Mouse (Mus musculus): ENCODE results near the gene Atxn7. TPM values are rescaled to one million over a fixed set of nuclear protein-coding genes. Genes with fewer than 3 reads are reported as not detected.
A peak's percentile ranks its signal among the peaks of the same experiment; 100 is the strongest.

Atxn7 gene
- polyA plus RNA-seq (2015; fragmentation: Nextera tagmentation; extraction: Ambion mirVana), result 3.4 and 4.4 TPM in 2 replicates

DNA sequence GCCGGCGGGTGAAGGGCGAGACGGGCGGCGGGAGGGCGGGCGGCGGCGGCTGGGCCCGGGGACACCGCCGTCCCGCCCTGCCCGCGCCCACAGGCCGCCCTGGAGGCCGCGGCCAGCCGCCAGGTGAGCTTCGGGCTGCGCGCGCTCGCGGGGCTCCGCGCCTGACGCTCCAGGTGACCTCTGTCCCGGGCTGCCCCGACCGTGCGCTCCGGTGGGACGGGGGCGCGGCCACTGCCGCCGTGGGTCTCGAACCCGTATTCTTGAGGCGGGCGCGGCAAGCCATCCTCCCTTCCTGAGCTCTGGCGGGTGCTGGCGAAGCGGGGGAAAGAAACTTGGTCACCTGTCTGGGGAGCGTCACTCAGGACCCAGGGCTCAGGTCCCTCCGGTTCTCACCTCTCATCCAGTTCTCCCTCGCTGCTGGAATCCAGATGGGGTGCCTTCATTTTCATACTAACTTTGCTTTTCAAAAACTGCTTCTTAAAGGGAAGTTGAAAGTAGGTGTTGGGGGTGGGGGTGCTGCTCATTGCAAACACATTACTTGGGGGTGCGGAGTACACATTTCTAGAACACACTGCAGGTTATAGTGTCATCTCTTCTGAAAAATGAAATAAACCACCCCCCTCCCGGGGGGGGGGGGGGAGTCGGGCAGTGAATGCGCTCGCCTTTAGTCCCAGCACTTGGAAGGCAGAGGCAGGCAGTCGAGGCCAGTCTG, at the start of gene Atxn7, which contains the start of gene Thoc7:
TSS of gene Atxn7 (plus strand) at position 40 of the 712 bp plus-strand sequence.
TSS of gene Thoc7 (minus strand) at position 452 of the 712 bp plus-strand sequence.
- Histone ChIP-seq H3K27ac (ENCODE audit: low read length) (peak within 1 kb of the TSS; percentile 90), H3K4me3 (ENCODE audit: low read length) (peak within 1 kb of the TSS; percentile 88), H3K36me3 (ENCODE audit: insufficient read depth, low read length) (no peaks in the 10 kb centered on the region), H3K4me1 (ENCODE audit: insufficient read depth, low read length) (peaks cover 15% of the 10 kb centered on the region), H3K9me3 (ENCODE audit: low read length) (no peaks in the 10 kb centered on the region), H3K9ac (replicated peaks; ENCODE audit: low read length) (peak within 1 kb of the TSS; percentile 99), H3K27me3 (ENCODE audit: insufficient read depth, low read length) (no peaks in the 10 kb centered on the region), H3K4me2 (replicated peaks; ENCODE audit: low read depth, low read length) (peak within 1 kb of the TSS; percentile 63)
- ATAC-seq (ENCODE audit: low FRiP score, low TSS enrichment), result peak; percentile 65
- 4% methylated on average over 45 of the region's 56 CpGs for WGBS

DNA sequence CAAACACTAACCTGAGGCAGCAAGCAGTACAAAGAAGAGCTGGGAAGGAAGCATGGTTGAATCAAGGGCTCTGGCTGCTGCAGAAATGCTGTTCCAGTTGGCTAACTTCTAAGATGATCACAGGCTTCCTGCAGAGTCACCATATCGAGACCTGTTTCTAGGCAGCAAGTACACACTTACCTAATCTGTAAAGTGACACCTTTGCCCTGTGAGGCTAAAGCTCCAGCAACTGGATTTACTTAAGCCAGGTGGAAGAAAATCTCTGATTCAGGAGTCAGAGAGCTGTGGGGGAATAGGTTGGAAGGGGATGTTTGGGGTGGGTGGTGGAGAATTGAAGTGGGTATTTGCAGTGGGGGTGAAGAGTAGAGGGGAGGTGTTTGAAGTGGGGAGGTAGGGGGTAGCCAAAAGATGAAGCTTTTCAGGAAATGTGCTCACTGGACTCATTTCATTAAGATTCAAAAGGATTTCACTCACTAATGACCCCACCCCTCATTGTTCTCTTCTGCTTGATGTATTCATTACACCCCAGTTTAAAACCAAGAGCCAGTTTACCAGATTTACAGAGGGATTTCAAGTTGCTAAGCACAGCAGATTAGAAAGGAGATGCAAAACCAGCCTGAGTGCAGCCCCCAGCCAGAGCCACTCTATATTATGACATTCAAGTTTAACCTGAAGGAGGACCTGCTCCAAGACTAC, 46.7 kb upstream of the Atxn7 start, which contains the start of gene Gm281:
TSS of gene Gm281 (minus strand) at position 92 of the 696 bp plus-strand sequence.
- ATAC-seq (ENCODE audit: low FRiP score, low TSS enrichment), result no peak
- no peak within 1 kb of the TSS for H3K4me2 ChIP-seq (replicated peaks; ENCODE audit: low read depth, low read length)
- H3K27me3 ChIP-seq (ENCODE audit: insufficient read depth, low read length), result no peaks in the 10 kb centered on the region
- no peak within 1 kb of the TSS for H3K4me3 ChIP-seq (ENCODE audit: low read length)
- whole genome bisulfite sequencing, result 16% methylated on average over 1 of the region's 1 CpGs
- H3K9me3 ChIP-seq (ENCODE audit: low read length), result no peaks in the 10 kb centered on the region
- no peaks in the 10 kb centered on the region for H3K4me1 ChIP-seq (ENCODE audit: insufficient read depth, low read length)
- no peak within 1 kb of the TSS for H3K9ac ChIP-seq (replicated peaks; ENCODE audit: low read length)
- H3K36me3 ChIP-seq (ENCODE audit: insufficient read depth, low read length), result no peaks in the 10 kb centered on the region
- no peak within 1 kb of the TSS for H3K27ac ChIP-seq (ENCODE audit: low read length)

DNA sequence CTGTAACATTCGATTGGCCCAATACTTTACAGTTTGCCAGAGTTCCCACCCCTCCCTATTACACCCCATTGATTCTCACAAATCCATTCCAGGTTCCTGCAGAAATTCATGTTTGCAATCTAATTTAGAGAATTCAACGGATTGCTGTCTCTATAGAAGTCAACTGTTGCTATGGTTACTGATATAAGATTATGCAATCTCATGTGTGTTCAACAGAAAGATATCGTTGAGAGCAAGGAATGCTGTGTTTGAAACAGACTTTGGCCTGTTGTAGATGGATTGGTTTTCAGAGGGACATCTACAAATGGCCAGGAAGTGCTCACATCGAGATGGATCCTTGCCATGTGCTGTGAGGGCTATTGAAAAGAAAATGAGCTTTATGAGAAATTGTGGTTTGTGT, 46.0 kb upstream of the Atxn7 start:
- Histone ChIP-seq H3K27me3 (ENCODE audit: insufficient read depth, low read length) (no peaks in the 10 kb centered on the region), H3K36me3 (ENCODE audit: insufficient read depth, low read length) (no peaks in the 10 kb centered on the region), H3K4me3 (ENCODE audit: low read length) (no peak overlapping the region), H3K4me1 (ENCODE audit: insufficient read depth, low read length) (no peaks in the 10 kb centered on the region), H3K9me3 (ENCODE audit: low read length) (no peaks in the 10 kb centered on the region), H3K9ac (replicated peaks; ENCODE audit: low read length) (no peak overlapping the region), H3K27ac (ENCODE audit: low read length) (no peak overlapping the region), H3K4me2 (replicated peaks; ENCODE audit: low read depth, low read length) (no peak overlapping the region)
- WGBS, result 86% methylated on average over 4 of the region's 4 CpGs
- no peak for ATAC-seq (ENCODE audit: low FRiP score, low TSS enrichment)

DNA sequence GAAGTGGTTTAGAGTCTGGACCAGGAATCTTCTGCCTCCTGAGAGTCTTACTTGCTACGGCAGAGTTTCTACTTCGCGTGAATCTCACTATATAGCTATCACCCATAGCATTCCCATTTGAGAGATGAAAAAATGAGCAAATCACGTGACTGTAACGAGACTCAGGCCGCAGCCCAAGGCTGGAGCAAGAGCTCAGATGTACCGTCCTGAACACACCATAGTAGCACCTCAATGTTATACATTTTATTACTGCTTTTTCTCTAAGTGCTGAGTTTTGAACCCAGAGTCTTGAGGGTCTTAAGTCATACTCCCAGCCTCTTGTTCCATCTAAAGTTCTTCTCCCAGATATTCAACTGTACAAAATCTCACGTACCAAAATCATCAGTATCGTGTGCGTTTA, 44.0 kb upstream of the Atxn7 start:
- no peak overlapping the region for H3K4me2 ChIP-seq (replicated peaks; ENCODE audit: low read depth, low read length)
- no peaks in the 10 kb centered on the region for H3K9me3 ChIP-seq (ENCODE audit: low read length)
- H3K9ac ChIP-seq (replicated peaks; ENCODE audit: low read length), result no peak overlapping the region
- H3K4me3 ChIP-seq (ENCODE audit: low read length), result no peak overlapping the region
- H3K27me3 ChIP-seq (ENCODE audit: insufficient read depth, low read length), result no peaks in the 10 kb centered on the region
- 88% methylated on average over 10 of the region's 10 CpGs for WGBS
- H3K27ac ChIP-seq (ENCODE audit: low read length), result no peak overlapping the region
- no peaks in the 10 kb centered on the region for H3K4me1 ChIP-seq (ENCODE audit: insufficient read depth, low read length)
- no peaks in the 10 kb centered on the region for H3K36me3 ChIP-seq (ENCODE audit: insufficient read depth, low read length)
- ATAC-seq (ENCODE audit: low FRiP score, low TSS enrichment), result no peak

DNA sequence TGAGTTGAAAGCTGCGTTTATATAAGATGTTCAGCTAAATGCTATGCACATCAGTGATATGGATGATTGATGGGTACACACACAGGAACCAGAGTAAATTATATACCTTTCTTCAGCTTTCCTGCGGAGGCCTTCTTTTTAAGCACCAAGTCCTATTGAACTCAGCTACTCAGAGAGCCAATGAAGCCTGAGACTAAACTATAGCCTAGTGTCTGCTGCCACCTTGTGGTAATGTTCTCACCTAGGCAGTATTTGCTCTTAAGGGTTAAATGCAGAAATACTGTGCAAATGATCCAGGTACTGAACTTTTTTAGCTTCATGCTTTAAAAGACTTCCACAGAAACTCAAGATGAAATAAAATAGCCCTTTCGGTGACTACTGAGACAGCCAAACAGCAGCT, 43.6 kb upstream of the Atxn7 start:
- no peaks in the 10 kb centered on the region for H3K27me3 ChIP-seq (ENCODE audit: insufficient read depth, low read length)
- H3K36me3 ChIP-seq (ENCODE audit: insufficient read depth, low read length), result no peaks in the 10 kb centered on the region
- 32% methylated on average over 3 of the region's 3 CpGs for WGBS
- H3K9ac ChIP-seq (replicated peaks; ENCODE audit: low read length), result no peak overlapping the region
- no peak overlapping the region for H3K4me3 ChIP-seq (ENCODE audit: low read length)
- peak; percentile 84; the same call in 1 of the 2 replicates for ATAC-seq (ENCODE audit: low FRiP score, low TSS enrichment)
- no peaks in the 10 kb centered on the region for H3K4me1 ChIP-seq (ENCODE audit: insufficient read depth, low read length)
- H3K4me2 ChIP-seq (replicated peaks; ENCODE audit: low read depth, low read length), result no peak overlapping the region
- no peaks in the 10 kb centered on the region for H3K9me3 ChIP-seq (ENCODE audit: low read length)
- no peak overlapping the region for H3K27ac ChIP-seq (ENCODE audit: low read length)

DNA sequence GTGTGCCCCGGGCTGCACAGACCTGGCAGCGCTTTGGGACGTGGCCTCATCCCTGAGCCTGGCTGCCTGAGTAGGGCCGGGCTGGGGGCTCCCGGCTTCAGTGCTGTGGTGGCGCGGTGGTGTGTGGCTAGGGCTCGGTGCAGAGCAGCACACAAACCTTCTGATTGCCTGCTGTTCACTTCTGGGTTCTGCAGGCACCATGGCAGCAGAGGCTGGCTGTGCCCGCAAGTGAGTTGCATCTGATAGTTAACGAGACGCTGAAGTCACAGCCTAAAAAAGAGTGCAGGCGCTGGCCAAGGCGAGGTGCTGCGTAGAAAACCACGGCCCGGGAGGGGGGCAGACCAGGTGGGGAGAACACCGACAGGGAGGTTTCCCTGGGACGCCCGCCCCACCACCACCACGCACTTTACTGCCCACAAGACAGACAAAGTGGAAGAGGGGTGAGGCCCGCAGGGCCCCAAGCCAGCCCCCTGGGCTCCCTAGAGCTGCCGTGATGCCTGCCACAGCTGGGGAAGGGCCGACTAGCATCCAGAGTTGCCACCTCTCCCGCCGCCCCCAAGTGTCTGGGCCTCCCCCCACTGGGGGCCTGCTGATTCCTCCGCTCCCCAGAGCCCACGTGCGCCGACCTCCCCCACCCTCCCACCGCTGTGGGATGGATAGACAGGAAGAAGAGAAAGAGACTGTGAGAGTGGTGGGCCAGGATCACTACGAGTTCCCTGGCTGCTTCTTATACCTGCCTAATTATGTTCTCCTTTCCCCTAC, 27.8 kb upstream of the Atxn7 start:
- Histone ChIP-seq H3K4me3 (ENCODE audit: low read length) (peak overlapping the region; percentile 38), H3K36me3 (ENCODE audit: insufficient read depth, low read length) (no peaks in the 10 kb centered on the region), H3K27me3 (ENCODE audit: insufficient read depth, low read length) (no peaks in the 10 kb centered on the region), H3K4me2 (replicated peaks; ENCODE audit: low read depth, low read length) (peak overlapping the region; percentile 62), H3K9ac (replicated peaks; ENCODE audit: low read length) (peak overlapping the region; percentile 47), H3K4me1 (ENCODE audit: insufficient read depth, low read length) (no peaks in the 10 kb centered on the region), H3K27ac (ENCODE audit: low read length) (no peak overlapping the region), H3K9me3 (ENCODE audit: low read length) (peaks cover 10% of the 10 kb centered on the region)
- peak; percentile 73 for ATAC-seq (ENCODE audit: low FRiP score, low TSS enrichment)
- WGBS, result 31% methylated on average over 31 of the region's 31 CpGs

DNA sequence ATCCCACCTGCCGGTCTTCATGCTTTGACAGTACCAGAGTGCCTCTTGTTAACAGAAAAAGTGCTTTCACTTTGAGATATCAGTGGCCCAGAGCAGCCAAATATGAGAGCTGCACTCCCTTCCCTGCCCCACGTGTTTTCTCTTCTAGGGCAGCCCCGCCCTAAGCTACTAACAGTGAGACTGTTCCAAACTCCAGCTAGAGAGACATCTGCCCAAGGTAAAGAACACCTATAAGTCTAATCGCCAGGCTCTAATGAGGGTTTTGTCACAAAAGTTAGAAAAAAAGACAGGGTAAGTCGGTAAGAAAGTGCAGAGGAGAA, 27.2 kb upstream of the Atxn7 start:
- Histone ChIP-seq H3K4me3 (ENCODE audit: low read length) (0 out of 2 replicates have a peak overlapping the region, but pooled peaks have one; percentile 38), H3K27ac (ENCODE audit: low read length) (no peak overlapping the region), H3K4me1 (ENCODE audit: insufficient read depth, low read length) (no peaks in the 10 kb centered on the region), H3K4me2 (replicated peaks; ENCODE audit: low read depth, low read length) (peak overlapping the region; percentile 62; the same call in 1 of the 2 replicates), H3K27me3 (ENCODE audit: insufficient read depth, low read length) (no peaks in the 10 kb centered on the region), H3K36me3 (ENCODE audit: insufficient read depth, low read length) (no peaks in the 10 kb centered on the region), H3K9me3 (ENCODE audit: low read length) (peaks cover 10% of the 10 kb centered on the region), H3K9ac (replicated peaks; ENCODE audit: low read length) (no peak overlapping the region)
- 50% methylated on average over 5 of the region's 5 CpGs for WGBS
- 0 out of 2 replicates have a peak, but pooled peaks have one; percentile 51 for ATAC-seq (ENCODE audit: low FRiP score, low TSS enrichment)

DNA sequence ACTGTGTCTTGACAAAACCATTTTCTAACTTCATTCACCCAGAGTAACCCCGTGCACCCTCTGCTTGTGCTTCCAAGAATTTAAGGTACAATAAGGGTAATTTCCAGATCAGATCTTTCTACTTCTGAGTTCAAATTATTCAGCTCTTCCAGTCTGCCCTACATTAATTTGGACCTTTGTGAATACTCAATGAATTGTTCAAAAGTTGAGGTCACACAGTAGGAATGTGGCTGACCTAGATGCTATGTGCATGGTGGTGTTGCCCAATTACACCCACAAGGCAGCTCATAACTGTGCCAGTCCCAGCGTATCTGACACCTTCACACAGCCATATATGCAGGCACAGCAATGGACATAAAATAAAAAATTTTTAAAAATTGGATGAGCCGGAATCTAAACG, 16.6 kb upstream of the Atxn7 start:
- WGBS, result 96% methylated on average over 4 of the region's 4 CpGs

DNA sequence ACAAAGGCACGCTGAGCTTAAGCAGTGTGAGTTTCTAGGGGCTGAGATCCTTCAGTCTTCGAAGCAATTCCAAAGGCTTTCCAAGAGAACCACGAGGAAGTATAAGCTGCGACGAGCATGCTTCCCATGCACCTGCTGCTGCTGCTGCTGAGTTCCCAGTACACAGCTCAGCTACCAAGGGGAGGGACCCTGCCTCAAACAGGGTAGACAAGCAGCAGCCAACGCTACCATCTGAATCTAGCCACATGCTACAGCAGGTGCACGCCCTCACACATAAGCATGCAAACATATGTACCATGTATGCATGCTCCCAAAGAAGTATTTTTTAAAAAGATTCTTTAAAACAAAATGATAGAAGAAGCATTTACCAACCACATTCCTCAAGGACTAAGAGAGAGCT, 12.9 kb upstream of the Atxn7 start:
- Histone ChIP-seq H3K27ac (ENCODE audit: low read length) (no peak overlapping the region), H3K9ac (replicated peaks; ENCODE audit: low read length) (no peak overlapping the region), H3K36me3 (ENCODE audit: insufficient read depth, low read length) (peaks cover 40% of the 10 kb centered on the region), H3K4me1 (ENCODE audit: insufficient read depth, low read length) (no peaks in the 10 kb centered on the region), H3K27me3 (ENCODE audit: insufficient read depth, low read length) (no peaks in the 10 kb centered on the region), H3K4me3 (ENCODE audit: low read length) (no peak overlapping the region), H3K4me2 (replicated peaks; ENCODE audit: low read depth, low read length) (no peak overlapping the region), H3K9me3 (ENCODE audit: low read length) (no peaks in the 10 kb centered on the region; the same call in 1 of the 2 replicates)
- 94% methylated on average over 7 of the region's 7 CpGs for WGBS
- ATAC-seq (ENCODE audit: low FRiP score, low TSS enrichment), result no peak

More for the DNA sequence above, 16.6 kb upstream of the Atxn7 start:
- Histone ChIP-seq H3K4me1 (ENCODE audit: insufficient read depth, low read length) (no peaks in the 10 kb centered on the region), H3K27me3 (ENCODE audit: insufficient read depth, low read length) (no peaks in the 10 kb centered on the region), H3K9me3 (ENCODE audit: low read length) (no peaks in the 10 kb centered on the region; the same call in 1 of the 2 replicates), H3K36me3 (ENCODE audit: insufficient read depth, low read length) (peaks cover 21% of the 10 kb centered on the region), H3K27ac (ENCODE audit: low read length) (no peak overlapping the region), H3K9ac (replicated peaks; ENCODE audit: low read length) (no peak overlapping the region), H3K4me2 (replicated peaks; ENCODE audit: low read depth, low read length) (no peak overlapping the region), H3K4me3 (ENCODE audit: low read length) (no peak overlapping the region)
- no peak for ATAC-seq (ENCODE audit: low FRiP score, low TSS enrichment)
